Mouse (Mus musculus) gastrocnemius, adult 18-20 months (tissue): ENCODE measurements around the gene Kremen1. TPM values are rescaled to one million over a fixed set of nuclear protein-coding genes. Genes with fewer than 3 reads are reported as not detected.
A peak's percentile ranks its signal among the peaks of the same experiment; 100 is the strongest.

ENCODE experiments used
- DNase-seq: peaks from one replicate; pipeline ENCODE4 v3.0.0; 2021; ENCODE audit warnings: low spot score
- total RNA-seq, 2 experiments: library from RNA; stranded (reverse); gene quantifications; 2 replicates each; pipeline ENCODE4 v1.2.3; 2021

The Kremen1 gene
- total RNA-seq, 2 experiments from 2014 or later, result 43.0 to 53.7 TPM

GRCm38 (mm10) chr11:5219910-5220447 lies 41.4 kb downstream of the Kremen1 start:
- DNase-seq, result no peak

- no peak for DNase-seq
These were observed 42.0 kb downstream of the Kremen1 start for GRCm38 (mm10) chr11:5219371-5219770.

- DNase-seq, result peak; percentile 8
These were observed 45.8 kb downstream of the Kremen1 start for GRCm38 (mm10) chr11:5215401-5216187.

GRCm38 (mm10) chr11:5214483-5215040 lies 46.8 kb downstream of the Kremen1 start:
- no peak for DNase-seq

DNA sequence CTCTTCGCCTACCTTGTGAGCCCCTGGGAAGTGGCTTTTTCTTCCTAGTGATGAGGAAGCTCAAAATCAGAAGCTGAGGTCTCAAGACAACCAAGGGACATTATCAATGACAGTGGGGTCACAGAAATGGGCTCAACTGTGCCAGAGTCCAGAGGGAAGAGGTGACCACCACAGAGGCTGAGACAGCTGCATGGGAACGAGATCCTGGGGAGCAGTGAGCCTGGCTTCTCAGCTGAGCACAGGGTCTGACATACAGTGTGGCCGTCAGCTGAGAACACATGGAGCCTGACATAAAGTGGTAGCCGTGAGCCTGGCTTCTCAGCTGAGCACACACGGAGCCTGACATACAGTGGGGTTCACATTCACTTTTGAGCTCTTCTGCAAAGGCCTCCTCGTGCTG lies 58.3 kb downstream of the Kremen1 start:
- DNase-seq, result no peak

GRCm38 (mm10) chr11:5201799-5202680 lies 59.3 kb downstream of the Kremen1 start:
- DNase-seq, result no peak

- no peak for DNase-seq
These were observed 61.5 kb downstream of the Kremen1 start for GRCm38 (mm10) chr11:5199879-5200278.

DNA sequence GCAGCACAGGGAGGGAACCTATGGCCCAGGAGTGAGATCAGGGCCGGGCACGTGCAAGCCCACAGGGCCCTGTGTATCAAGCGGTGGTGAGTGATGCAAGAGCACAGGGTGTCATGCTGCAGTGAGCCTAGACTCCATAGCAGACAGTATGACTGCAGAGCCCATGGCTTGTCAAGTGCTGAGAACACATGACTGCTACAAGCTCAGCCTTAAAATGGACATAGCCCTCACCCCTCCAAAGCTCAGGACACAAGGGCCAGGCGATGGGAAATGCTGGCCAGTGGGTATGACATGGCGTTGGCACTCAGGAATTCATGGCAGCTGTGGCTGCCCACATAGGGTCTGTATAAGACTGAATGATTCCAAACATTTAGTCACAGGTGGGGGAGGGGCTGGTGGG lies 64.3 kb downstream of the Kremen1 start:
- DNase-seq, result no peak

- DNase-seq, result no peak
These were observed 64.8 kb downstream of the Kremen1 start for GRCm38 (mm10) chr11:5196583-5196982.

DNA sequence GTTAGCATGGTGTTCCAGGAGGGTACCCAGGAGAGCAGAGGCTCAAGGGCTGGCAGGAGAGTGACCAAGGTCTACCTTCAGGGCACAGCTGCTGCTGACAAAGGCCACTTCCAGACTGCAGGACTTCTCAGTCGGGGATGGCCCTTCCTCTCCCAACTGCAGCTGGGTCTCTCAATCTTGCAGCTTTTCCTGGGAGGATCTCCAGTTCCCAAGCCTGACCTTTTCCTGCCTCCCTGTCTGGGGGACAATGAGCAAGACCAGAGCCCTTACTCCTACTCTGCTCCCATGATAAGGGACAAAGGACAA lies 67.8 kb downstream of the Kremen1 start:
- DNase-seq, result no peak

DNA sequence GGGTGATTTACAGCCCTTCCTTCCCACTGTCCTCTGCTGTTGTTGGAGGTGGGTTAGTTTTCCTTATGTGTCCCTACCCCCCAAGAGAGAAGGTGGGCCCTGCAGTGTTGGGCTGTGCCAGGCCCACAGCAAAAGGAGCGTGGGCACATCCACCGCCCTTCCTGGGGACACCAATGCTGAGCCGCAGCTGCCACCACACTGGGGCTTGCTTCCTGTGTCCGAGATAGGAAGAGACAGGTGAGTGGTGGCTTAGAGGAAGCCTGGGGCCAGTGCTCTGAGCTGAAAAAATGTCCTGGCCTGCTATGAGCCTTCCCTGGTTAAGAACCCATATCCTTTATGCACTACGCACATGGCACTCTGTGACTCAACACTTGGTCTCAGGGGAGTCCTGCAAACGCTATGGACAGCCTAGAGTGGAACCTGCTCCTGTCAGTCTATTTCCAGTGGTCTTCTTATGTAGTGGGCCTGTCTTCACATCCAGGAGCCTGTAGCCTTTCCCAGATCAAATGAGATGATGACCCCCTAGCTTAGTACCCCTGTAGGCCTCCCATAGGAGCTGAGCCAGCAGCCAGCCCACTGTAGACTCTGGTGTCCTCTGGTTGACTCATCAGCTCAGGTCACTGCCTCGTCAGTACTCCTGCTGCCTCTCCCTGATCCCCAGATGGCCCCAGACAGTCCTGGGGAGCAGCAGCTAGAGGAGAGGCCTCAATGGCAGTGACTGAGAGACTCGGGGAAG lies 68.3 kb downstream of the Kremen1 start:
- no peak for DNase-seq

DNA sequence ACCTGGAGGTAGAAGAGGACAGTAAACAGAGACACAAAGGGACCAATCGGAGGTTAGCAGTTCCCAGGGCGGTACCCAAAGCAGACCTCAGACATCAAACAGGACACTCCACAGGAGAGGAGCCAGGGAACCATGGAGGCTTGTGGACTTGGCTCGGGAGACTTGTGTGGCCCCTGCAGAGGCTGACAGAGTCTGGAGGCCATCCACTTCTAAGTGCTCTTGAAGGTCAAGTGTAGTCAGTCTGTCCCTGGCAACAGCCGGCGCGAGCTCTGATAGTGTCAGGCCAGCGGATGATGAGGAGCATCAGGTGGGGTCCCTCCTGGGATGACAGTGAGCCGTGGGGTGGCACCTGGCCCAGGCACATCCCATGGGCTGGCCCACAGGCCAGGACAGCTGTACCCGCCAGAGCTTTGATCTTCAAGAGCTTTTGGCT lies 69.3 kb downstream of the Kremen1 start:
- peak; percentile 89 for DNase-seq

- DNase-seq, result no peak
These were observed 72.0 kb downstream of the Kremen1 start for GRCm38 (mm10) chr11:5189239-5189933.

GRCm38 (mm10) chr11:5188170-5188569 lies 73.2 kb downstream of the Kremen1 start:
- no peak for DNase-seq

DNA sequence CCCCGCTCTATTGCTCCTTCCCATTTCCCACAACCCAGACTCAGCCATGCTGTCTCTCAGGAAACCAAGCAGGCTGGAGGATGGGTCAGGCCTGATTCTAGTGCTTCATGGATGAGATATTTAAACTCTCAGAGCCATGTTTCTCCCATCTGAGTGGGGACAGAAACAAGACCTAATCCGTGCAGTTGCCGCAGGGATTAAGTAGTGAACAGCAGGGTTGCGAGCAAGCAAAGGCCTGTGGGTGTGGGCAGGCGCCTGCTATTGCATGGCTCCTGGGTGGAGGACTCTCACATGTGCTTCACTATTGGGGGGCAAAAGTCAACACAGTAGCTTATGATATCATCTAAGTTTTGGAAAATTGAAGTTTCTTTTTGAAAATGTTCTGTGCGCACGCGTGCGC lies 76.5 kb downstream of the Kremen1 start:
- DNase-seq, result no peak

- no peak for DNase-seq
These were observed 77.1 kb downstream of the Kremen1 start for GRCm38 (mm10) chr11:5184250-5184649.

DNA sequence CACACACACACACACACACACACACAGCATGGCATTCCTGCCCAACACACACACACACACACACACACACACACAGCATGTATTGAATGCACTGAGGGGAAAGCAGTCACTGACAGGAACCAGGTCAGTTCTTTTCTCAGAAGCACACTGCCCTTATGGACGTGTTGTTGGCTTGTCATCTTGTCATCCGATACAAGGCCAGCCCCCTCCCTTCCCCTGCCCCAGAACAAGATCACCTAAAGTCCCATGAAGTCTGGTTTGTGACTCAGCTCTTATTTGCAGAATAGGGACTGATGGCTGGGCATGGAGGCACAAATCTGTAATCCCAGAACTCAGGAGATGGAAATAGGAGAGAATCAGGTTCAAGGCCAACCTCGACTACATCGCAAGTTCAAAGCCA lies 78.5 kb downstream of the Kremen1 start:
- DNase-seq, result peak; percentile 61

GRCm38 (mm10) chr11:5181850-5182404 lies 79.4 kb downstream of the Kremen1 start:
- peak; percentile 86 for DNase-seq

DNA sequence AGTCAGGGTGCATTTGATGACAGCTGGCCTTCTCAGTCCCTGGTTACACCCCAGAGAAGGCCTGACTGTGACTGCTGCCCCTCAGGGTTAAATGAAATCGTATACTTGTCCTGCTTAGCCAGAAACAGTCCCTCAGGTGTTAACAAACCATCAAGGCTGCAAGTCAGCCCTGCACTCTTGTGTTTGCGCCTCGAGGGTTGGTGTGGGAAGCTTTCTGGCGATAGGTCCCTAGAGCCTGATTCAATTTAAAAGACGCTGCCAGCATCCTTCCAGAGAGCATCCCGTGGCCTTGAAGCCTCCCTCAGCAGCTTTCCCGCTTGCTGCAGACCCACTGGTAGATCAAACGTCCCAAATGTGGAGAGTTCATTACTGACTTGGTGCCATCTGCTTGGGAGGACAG lies 82.0 kb downstream of the Kremen1 start:
- DNase-seq, result no peak

GRCm38 (mm10) chr11:5177171-5177570 lies 84.2 kb downstream of the Kremen1 start:
- no peak for DNase-seq
